Mouse (Mus musculus) heart, embryonic 16.5 days (tissue): ENCODE measurements at regions not wholly inside any gene's neighbourhood (a gene's known extent, or its start where the extent isn't known, plus 50 kb on each side); places are given as distances from the start of the nearest gene placed in this dataset.

Experiments used
- ATAC-seq: fragments of 200-750 bp; cut with Nextera tagmentation; replicated peaks from 2 replicates; pipeline ENCODE4 v1.8.0; 2017; ENCODE audit warnings: moderate number of reproducible peaks; ENCODE audit not compliant: insufficient read depth, low FRiP score; ENCODE audit errors: extremely low read depth
- H3K27ac ChIP-seq: fragments of 300-500 bp; sonication (generic); 2 replicates; pipeline ENCODE4 v1.5.1; 2014; ENCODE audit warnings: mild to moderate bottlenecking, low read length, control low read depth, moderate library complexity
- H3K27me3 ChIP-seq: fragments of 300-500 bp; sonication (generic); 2 replicates; pipeline ENCODE4 v1.6.1; 2014; ENCODE audit warnings: low read length, mixed read lengths; ENCODE audit not compliant: control insufficient read depth, insufficient read depth
- H3K36me3 ChIP-seq: fragments of 300-500 bp; sonication (generic); 2 replicates; pipeline ENCODE4 v1.6.1; 2014; ENCODE audit not compliant: control insufficient read depth, insufficient read depth
- H3K4me1 ChIP-seq: fragments of 300-500 bp; sonication (generic); 2 replicates; pipeline ENCODE4 v1.6.1; 2014; ENCODE audit warnings: low read length, mixed read lengths; ENCODE audit not compliant: control insufficient read depth, insufficient read depth
- H3K4me2 ChIP-seq: fragments of 300-500 bp; sonication (generic); 2 replicates; pipeline ENCODE4 v1.6.1; 2014; ENCODE audit warnings: low read depth, mild to moderate bottlenecking, control low read depth, low read length
- H3K4me3 ChIP-seq: fragments of 300-500 bp; sonication (generic); 2 replicates; pipeline ENCODE4 v1.5.1; 2014; ENCODE audit warnings: mild to moderate bottlenecking, control low read depth, low read length
- H3K9ac ChIP-seq: fragments of 300-500 bp; sonication (generic); 2 replicates; pipeline ENCODE4 v1.6.1; 2014; ENCODE audit warnings: low read length, control low read depth
- H3K9me3 ChIP-seq: fragments of 300-500 bp; sonication (generic); replicated peaks from 2 replicates; pipeline ENCODE4 v1.6.1; 2016; ENCODE audit warnings: low read length; ENCODE audit not compliant: control insufficient read depth
- WGBS: fragments of 180-500 bp; shearing (Covaris S2); extraction: QIAGEN DNeasy Blood & Tissue Kit; methylation state at CpG from one replicate; pipeline ENCODE4 v1.1.7; 2014; 5-methylcytosine and 5-hydroxymethylcytosine counted together

GRCm38 (mm10) chr3:118248768-118249167, 313.2 kb upstream of the Dpyd start:
- no peak overlapping the region for H3K27ac ChIP-seq
- ATAC-seq: no peak
- H3K36me3 ChIP-seq: no peaks in the 10 kb centered on the region
- no peaks in the 10 kb centered on the region for H3K4me1 ChIP-seq
- no peaks in the 10 kb centered on the region for H3K27me3 ChIP-seq
- H3K9me3 ChIP-seq: no peaks in the 10 kb centered on the region
- no peak overlapping the region for H3K9ac ChIP-seq
- WGBS: 71% methylated on average over 2 of the region's 2 CpGs
- H3K4me2 ChIP-seq: no peak overlapping the region
- no peak overlapping the region for H3K4me3 ChIP-seq

DNA sequence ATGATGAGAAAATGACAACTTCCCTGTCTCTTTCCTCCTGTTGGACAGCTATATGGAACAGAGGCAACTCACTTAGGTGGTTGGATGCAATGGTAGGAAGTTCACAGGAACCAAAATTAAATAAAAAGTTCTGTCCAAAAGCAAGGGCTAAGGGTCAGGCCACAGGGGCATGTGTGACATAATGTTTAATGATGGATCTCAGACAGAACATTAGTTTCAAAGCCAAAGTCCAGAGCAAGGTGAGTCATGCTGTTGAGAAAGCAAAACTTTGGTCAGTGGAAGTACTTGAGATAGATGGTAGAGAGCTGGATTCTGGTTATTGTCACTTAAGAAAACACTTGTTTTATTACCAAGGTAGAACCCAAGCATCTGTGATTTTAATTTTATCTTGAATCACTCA, 286.0 kb upstream of the Dpyd start:
- no peak overlapping the region for H3K9ac ChIP-seq
- no peak overlapping the region for H3K4me2 ChIP-seq
- H3K9me3 ChIP-seq: no peaks in the 10 kb centered on the region
- H3K27me3 ChIP-seq: no peaks in the 10 kb centered on the region
- H3K4me1 ChIP-seq: no peaks in the 10 kb centered on the region
- H3K4me3 ChIP-seq: no peak overlapping the region
- no peak overlapping the region for H3K27ac ChIP-seq
- H3K36me3 ChIP-seq: no peaks in the 10 kb centered on the region
- ATAC-seq: no peak

DNA sequence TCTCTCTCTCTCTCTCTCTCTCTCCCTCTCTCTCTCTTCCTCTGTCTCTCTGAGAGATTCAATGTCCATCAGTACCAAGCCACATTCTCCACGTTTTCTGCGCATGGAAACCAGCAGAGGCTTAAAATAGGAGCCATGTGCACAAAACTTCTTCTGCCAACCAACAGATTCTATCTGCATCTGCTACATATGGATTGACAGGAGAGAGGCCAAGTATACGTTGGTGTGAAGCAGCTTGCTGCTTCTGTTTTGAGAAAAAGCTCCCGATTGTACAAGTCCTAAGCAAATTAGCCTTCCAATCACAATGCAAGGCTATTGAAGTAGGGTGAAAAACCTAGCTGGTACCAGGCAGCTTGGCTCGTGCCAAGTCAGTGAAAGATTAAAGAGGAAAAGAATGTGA, 283.7 kb upstream of the Dpyd start:
- no peak overlapping the region for H3K4me2 ChIP-seq
- H3K4me3 ChIP-seq: no peak overlapping the region
- no peaks in the 10 kb centered on the region for H3K4me1 ChIP-seq
- H3K9ac ChIP-seq: no peak overlapping the region
- no peaks in the 10 kb centered on the region for H3K9me3 ChIP-seq
- no peak for ATAC-seq
- H3K27me3 ChIP-seq: no peaks in the 10 kb centered on the region
- no peaks in the 10 kb centered on the region for H3K36me3 ChIP-seq
- WGBS: 64% methylated on average over 5 of the region's 5 CpGs
- H3K27ac ChIP-seq: no peak overlapping the region

DNA sequence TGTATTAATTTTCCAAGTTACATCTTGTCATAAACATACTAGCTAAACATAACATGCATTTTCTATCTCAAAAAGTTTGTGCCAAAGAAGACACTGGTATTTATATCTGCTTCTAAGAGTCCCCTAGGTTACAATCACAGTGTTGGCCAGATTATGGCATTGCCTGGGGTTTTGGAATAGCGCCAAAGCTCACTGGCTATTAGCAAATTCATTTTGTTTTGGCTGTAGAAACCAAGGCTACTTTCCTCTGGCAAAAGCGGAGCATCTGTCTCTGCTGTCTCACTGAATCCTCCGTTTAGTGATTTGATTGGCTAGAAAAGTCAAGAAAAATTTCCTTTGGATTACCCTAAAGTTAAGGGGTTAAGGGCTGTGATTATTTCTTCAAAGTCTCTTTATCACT, 275.0 kb upstream of the Dpyd start:
- Histone ChIP-seq H3K9me3 (no peaks in the 10 kb centered on the region), H3K36me3 (no peaks in the 10 kb centered on the region), H3K9ac (no peak overlapping the region), H3K4me2 (no peak overlapping the region), H3K4me3 (no peak overlapping the region), H3K4me1 (0 out of 2 replicates have a peak, but pooled peaks cover 2% of the 10 kb centered on the region), H3K27ac (no peak overlapping the region), H3K27me3 (no peaks in the 10 kb centered on the region)
- 45% methylated on average over 3 of the region's 3 CpGs for WGBS
- no peak for ATAC-seq

GRCm38 (mm10) chr3:118325111-118325510, 236.8 kb upstream of the Dpyd start:
- Histone ChIP-seq H3K4me1 (peaks cover 9% of the 10 kb centered on the region), H3K36me3 (no peaks in the 10 kb centered on the region), H3K27ac (peak overlapping the region; percentile 65), H3K9ac (no peak overlapping the region), H3K4me3 (no peak overlapping the region), H3K9me3 (no peaks in the 10 kb centered on the region), H3K27me3 (no peaks in the 10 kb centered on the region), H3K4me2 (no peak overlapping the region)
- peak; percentile 73; the same call in 1 of the 2 replicates for ATAC-seq
- 33% methylated on average over 5 of the region's 5 CpGs for WGBS

DNA sequence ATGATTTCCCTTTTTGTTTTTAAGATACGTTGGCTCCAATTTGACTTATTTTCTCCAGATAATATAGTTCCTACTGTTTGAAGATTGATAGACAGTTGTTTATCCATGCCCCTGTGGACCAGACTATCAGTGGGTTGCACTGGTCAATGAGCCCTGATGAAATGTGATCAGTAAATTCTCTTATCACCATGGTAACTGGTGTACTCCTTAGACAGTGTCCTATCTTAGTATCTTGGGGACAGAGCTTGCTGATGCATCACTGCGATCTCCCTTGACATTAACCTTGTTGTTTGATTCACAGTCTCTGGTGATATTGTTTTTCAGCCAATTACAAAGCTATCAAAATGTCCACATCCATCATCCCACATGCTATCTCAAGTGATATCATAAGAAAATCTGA, 233.7 kb upstream of the Dpyd start:
- Histone ChIP-seq H3K9ac (no peak overlapping the region), H3K36me3 (no peaks in the 10 kb centered on the region), H3K9me3 (no peaks in the 10 kb centered on the region), H3K27ac (no peak overlapping the region), H3K27me3 (no peaks in the 10 kb centered on the region), H3K4me3 (no peak overlapping the region), H3K4me1 (peaks cover 9% of the 10 kb centered on the region), H3K4me2 (no peak overlapping the region)
- WGBS: 78% methylated on average over 2 of the region's 2 CpGs
- ATAC-seq: no peak

DNA sequence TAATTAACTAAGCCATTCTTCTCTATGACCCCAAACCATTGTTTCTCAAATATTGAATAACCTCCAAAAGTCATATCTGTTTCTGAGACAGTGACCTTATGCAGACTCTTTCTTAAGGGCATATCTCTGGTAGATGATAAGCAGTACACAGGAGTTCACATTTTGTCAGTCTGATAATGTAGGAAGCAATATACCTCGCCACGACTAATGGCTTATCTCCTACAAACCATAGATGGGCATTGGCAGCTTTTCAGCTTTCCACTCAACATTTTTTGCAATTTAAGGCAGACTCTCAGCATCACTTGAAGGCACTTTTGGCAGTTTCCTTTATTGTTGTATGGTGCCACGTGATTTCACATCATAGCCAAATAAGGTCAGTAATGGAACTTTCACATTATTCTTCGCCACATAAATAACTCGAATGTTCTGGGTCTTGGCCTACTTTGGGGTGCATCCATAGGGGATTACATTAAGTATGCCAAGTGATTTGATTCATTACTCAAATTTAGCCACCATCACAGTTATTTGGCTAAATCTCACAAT, 232.7 kb upstream of the Dpyd start:
- no peaks in the 10 kb centered on the region for H3K27me3 ChIP-seq
- no peaks in the 10 kb centered on the region for H3K9me3 ChIP-seq
- WGBS: 58% methylated on average over 5 of the region's 5 CpGs
- no peak overlapping the region for H3K4me3 ChIP-seq
- no peaks in the 10 kb centered on the region for H3K36me3 ChIP-seq
- no peak overlapping the region for H3K4me2 ChIP-seq
- H3K4me1 ChIP-seq: peaks cover 9% of the 10 kb centered on the region
- ATAC-seq: no peak
- no peak overlapping the region for H3K27ac ChIP-seq
- H3K9ac ChIP-seq: no peak overlapping the region

DNA sequence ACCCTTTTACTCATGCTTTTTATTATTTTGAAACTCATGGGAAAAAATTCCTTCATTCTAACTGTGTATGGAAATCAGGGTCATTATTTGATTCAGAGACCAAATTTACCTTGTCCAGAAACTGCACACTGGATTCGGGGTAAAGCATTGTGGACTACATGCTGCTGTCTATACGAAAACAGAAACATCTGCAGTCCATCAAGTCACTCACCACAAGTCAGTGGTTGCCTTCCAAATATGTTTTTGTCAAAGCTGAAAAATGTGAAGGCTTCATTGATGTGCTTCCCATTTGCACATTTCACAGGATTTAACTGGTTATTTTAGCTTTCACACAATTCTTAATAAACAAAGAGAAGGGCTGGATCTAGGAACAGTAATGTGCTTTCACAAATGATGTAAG, 230.4 kb upstream of the Dpyd start:
- Histone ChIP-seq H3K4me3 (no peak overlapping the region), H3K36me3 (no peaks in the 10 kb centered on the region), H3K4me2 (no peak overlapping the region), H3K27ac (no peak overlapping the region), H3K9me3 (no peaks in the 10 kb centered on the region), H3K27me3 (no peaks in the 10 kb centered on the region), H3K4me1 (no peaks in the 10 kb centered on the region), H3K9ac (no peak overlapping the region)
- WGBS: 60% methylated on average over 2 of the region's 2 CpGs
- ATAC-seq: no peak

GRCm38 (mm10) chr3:118338716-118339115, 223.2 kb upstream of the Dpyd start:
- no peaks in the 10 kb centered on the region for H3K4me1 ChIP-seq
- H3K4me3 ChIP-seq: no peak overlapping the region
- H3K36me3 ChIP-seq: no peaks in the 10 kb centered on the region
- no peak overlapping the region for H3K9ac ChIP-seq
- no peaks in the 10 kb centered on the region for H3K27me3 ChIP-seq
- no peaks in the 10 kb centered on the region for H3K9me3 ChIP-seq
- H3K4me2 ChIP-seq: no peak overlapping the region
- no peak overlapping the region for H3K27ac ChIP-seq
- no peak for ATAC-seq

- H3K4me2 ChIP-seq: no peak overlapping the region
- H3K4me1 ChIP-seq: no peaks in the 10 kb centered on the region
- no peaks in the 10 kb centered on the region for H3K9me3 ChIP-seq
- no peaks in the 10 kb centered on the region for H3K36me3 ChIP-seq
- 63% methylated on average over 5 of the region's 5 CpGs for WGBS
- H3K27me3 ChIP-seq: no peaks in the 10 kb centered on the region
- no peak overlapping the region for H3K4me3 ChIP-seq
- H3K9ac ChIP-seq: no peak overlapping the region
- ATAC-seq: no peak
- no peak overlapping the region for H3K27ac ChIP-seq
These were observed 200.2 kb upstream of the Dpyd start for GRCm38 (mm10) chr3:118361741-118362141.
